Mouse (Mus musculus) myocyte (in vitro differentiated cells): ENCODE data around the gene Ube2cbp.

ENCODE experiments used
- CEBPB ChIP-seq: IDR thresholded peaks from 2 replicates; pipeline ENCODE4 v1.6.1; 2011; ENCODE audit warnings: mild to moderate bottlenecking, moderate library complexity; ENCODE audit not compliant: poor library complexity, insufficient read depth, severe bottlenecking
- E2F4 ChIP-seq: IDR thresholded peaks from one replicate; pipeline ENCODE4 v1.6.1; 2011; ENCODE audit warnings: mild to moderate bottlenecking, control low read depth, moderate library complexity; ENCODE audit not compliant: insufficient read depth
- MAX ChIP-seq: IDR thresholded peaks from one replicate; pipeline ENCODE4 v1.6.1; 2011; ENCODE audit warnings: low read depth, mild to moderate bottlenecking, control low read depth
- MYOD1 ChIP-seq, 3 experiments: IDR thresholded peaks; one replicate each; pipeline ENCODE4 v1.6.1; 2011; ENCODE audit warnings: control low read depth in 2 of 3, low read depth in 2 of 3, mild to moderate bottlenecking in 2 of 3, moderate library complexity in 1 of 3; ENCODE audit not compliant: insufficient read length in 2 of 3, control insufficient read depth in 1 of 3
- MYOG ChIP-seq, 3 experiments: IDR thresholded peaks; one replicate each; pipeline ENCODE4 v1.6.1; 2011; ENCODE audit warnings: control low read depth in 2 of 3, low read depth in 2 of 3, mild to moderate bottlenecking in 2 of 3; ENCODE audit not compliant: insufficient read length in 2 of 3, control insufficient read depth in 1 of 3, insufficient read depth in 1 of 3
- POLR2A ChIP-seq: IDR thresholded peaks from one replicate; pipeline ENCODE4 v1.6.1; 2011; ENCODE audit warnings: low read depth, mild to moderate bottlenecking, control low read depth, moderate library complexity; ENCODE audit not compliant: insufficient read length
- POLR2AphosphoS2 ChIP-seq: IDR thresholded peaks from one replicate; pipeline ENCODE4 v1.6.1; 2011; ENCODE audit warnings: low read depth, control low read depth; ENCODE audit not compliant: insufficient read length
- REST ChIP-seq: IDR thresholded peaks from one replicate; pipeline ENCODE4 v1.6.1; 2011; ENCODE audit warnings: mild to moderate bottlenecking, control low read depth, moderate library complexity; ENCODE audit not compliant: insufficient read depth, insufficient read length
- SRF ChIP-seq: IDR thresholded peaks from one replicate; pipeline ENCODE4 v1.6.1; 2011; ENCODE audit warnings: low read depth; ENCODE audit not compliant: control insufficient read depth, insufficient read length
- TCF12 ChIP-seq: IDR thresholded peaks from one replicate; pipeline ENCODE4 v1.6.1; 2011; ENCODE audit warnings: mild to moderate bottlenecking, control low read depth; ENCODE audit not compliant: poor library complexity, insufficient read depth, severe bottlenecking
- USF1 ChIP-seq: IDR thresholded peaks from one replicate; pipeline ENCODE4 v1.6.1; 2011; ENCODE audit warnings: low read depth, mild to moderate bottlenecking, control low read depth, moderate library complexity

- no peak for TF ChIP-seq POLR2A
- no peak for TF ChIP-seq TCF12
- no peak for TF ChIP-seq MYOD1 (IDR thresholded peaks at IDR 0.05; ENCODE audit: control insufficient read depth in 1 of 3, insufficient read length in 2 of 3, low read depth in 2 of 3)
- TF ChIP-seq MYOG (IDR thresholded peaks at IDR 0.05; ENCODE audit: control insufficient read depth in 1 of 3, insufficient read depth in 1 of 3, insufficient read length in 2 of 3, low read depth in 2 of 3), result no peak
- no peak for TF ChIP-seq POLR2AphosphoS2
- TF ChIP-seq CEBPB, result no peak
- no peak for TF ChIP-seq E2F4
- no peak for TF ChIP-seq MAX
- no peak for TF ChIP-seq REST
- no peak for TF ChIP-seq SRF
- TF ChIP-seq USF1, result no peak
Observed at GRCm38 (mm10) chr9:86360536-86360935, 104.2 kb downstream of the Ube2cbp start.
